Mouse (Mus musculus) liver (tissue): ENCODE results near the gene Podxl.

ENCODE experiments used
- DNase-seq: peaks from one replicate; pipeline ENCODE4 v3.0.0-alpha.2; 2020; ENCODE audit warnings: mixed read lengths

The Podxl gene

DNA sequence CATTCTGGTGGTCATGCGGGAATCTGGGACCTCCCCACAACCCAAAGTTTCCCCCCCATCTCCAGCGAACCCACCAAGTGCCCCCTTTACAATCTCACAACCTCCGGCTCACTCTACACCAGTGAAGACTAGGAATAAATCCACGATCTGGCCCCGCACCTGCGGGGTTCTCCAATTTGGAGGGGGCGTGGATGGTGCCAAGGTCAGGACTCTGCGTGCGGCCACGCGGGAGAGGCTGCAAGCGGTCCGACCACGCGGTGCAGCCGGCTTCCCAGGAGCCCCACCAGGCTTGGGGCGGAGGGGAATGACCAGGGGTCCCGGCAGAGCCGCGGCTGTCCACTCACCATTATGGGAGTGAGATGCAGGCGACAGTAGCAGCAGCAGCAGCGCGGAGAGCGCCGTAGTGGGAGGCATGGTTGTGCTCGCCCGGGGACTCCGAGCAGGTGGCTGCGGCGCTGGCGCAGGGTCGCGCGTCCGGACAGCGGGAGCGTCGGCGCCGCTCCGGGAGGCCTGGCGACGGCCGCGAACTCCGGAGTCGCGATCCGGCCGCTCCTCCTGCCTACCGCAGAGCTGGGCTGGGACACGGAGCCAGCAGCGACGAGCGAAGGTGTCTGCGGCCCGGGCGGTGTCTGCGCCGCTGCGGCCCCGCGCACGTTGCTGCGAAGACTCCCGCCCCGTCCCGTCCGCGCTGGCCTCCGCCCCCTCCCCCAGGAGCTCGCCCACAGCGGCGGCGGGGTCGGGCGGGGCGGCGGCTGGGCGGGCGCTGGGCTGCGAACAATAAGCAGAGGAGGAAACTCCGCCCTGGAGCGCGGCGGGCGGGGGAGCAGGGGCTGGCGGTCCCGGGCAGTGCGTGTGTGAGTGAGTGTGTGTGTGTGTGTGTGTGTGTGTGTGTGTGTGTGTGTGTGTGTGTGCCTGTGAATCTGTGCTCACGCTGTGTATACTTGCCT lies at the start of gene Podxl:
TSS of gene Podxl (minus strand) at position 747 of the 947 bp plus-strand sequence.
- peak; percentile 89 for DNase-seq

DNA sequence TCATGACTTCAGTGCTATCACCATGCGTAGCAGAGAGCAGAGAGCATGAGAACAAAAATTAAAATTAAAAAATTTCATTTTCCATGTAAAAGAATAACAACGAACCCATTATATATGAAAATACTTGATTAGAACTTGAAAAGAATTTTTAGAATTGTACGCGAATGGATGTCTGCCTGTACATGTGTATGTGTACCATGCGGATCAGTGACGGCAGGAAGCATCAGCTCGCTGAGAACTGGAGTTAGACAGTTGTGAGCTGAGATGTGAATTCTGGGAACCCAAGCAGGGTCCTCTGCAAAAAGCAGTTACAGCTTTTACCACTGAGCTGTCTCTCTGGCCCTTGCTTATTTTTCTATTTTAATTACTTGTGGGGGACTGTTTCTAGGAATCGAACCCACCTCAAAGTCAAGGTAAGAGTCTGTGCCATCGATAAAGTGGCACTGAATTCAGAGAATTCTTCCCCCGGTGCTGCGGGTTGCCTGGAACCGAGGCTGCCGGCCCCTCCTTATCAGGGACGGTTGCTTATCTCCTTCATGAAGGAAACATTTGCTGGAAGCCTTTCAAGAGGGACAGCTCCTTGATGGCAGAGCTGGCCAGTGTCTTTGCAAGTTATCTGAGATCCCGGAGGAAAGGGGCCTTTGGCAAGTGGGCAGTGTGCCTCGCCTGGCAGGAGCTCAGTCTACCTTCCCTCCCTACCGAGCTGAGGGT lies 48.9 kb upstream of the Podxl start:
- DNase-seq: peak; percentile 89

DNA sequence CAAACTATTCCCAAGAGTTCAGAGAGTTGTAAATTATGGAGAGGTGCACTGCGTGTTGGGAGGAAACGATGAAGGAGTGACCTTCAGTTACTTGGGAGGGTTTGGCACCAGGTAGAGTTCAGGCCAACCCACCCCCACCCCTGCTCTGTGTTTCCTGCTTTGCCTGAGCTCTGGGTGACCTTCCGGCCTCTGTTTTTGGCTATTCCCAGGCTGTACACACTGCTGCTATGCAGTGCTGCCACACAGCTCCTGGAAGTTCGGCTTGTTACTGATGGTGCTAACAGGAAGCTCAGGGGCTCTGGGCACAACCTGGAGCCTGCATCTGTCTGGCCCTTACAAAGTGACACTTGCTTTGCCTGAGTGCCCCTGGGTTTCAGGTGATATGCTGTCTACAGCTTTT lies 42.6 kb upstream of the Podxl start:
- no peak for DNase-seq

DNA sequence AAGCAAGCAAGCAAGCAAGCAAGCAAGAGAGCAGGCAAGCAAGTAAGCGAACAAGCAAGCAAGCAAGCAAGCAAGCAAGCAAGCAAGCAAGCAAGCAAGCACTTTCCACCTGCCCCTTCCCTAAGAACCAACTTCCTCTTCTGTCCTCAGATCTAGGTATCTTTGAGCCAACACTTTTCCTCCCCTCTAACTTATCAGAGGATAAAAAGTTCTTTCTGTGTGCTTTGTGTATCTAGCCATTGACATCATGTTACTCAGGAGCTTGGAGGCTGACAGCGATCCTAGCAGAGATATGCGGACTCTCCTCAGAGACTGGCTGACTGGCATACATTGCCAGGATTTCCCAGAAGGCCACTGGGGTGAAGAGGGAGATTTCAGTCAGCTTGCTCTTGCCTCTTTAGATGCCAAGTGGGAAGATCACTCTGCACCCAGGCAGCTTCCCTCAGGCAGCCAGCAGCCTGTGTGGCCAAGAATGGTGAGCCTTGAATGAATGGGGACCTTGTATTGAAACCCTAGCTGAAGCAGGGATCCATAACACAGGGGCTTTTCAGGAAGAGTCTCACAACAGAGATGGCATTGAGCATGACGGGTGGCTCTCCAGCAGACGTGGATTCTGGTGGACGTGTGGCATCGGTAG lies 41.0 kb upstream of the Podxl start:
- no peak for DNase-seq

DNA sequence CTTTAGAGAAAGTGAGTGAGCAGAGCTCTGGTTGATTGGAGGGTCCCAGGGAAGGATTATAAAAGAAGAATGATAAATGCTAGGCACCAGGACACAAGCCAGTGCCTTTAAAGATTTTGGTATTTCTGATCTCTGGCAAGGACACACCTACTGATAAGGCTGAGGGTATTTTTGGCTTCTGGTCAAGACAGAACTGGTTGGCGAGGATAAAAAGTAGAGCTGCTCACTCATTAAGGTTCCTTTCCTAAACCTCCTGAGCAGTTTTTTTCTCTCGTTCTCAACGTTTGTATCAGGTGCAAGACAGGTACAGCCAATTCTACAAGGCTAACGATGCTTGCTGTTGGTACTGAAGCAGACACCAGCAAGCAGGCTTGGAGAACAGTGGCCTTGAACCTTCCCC lies 38.7 kb upstream of the Podxl start:
- no peak for DNase-seq

DNA sequence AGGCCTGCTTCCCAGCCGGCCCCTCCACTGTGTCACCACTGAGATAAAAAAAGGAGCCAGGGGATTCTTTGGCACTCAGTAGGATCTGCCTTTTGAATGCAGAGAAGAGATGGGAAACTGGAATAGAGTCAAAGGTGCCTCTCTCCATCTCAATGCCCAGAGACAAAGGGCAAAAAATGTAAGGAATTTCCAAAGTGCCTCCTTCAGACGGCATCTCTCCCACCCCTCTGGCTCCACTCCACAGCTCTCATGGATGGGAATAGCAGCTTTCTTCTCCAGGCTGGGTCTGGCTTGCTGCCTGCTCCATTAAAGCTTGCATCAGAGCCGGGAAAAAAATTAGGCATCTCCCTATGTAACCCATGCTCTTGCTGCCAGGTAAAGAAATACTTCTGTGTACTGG lies 37.4 kb upstream of the Podxl start:
- no peak for DNase-seq

DNA sequence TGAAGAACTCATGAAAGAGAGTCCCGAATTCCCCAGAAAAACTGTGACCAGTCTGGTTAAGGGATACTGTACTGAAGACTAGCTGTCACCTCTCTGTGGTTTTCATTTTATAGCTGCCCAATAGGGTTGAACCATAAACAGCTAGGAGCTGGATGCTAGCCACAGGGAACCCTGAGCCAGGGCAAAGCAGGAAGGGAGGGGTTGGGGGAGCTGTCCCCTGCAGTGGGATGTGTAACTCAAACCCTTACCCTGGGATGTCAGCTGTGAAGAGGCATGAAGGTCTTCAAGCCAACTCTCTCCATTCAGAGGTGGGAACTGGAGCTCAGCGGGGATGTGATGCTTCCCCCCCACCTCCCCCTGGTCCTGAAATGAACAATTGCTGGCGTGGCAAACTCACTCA lies 36.1 kb upstream of the Podxl start:
- no peak for DNase-seq

DNA sequence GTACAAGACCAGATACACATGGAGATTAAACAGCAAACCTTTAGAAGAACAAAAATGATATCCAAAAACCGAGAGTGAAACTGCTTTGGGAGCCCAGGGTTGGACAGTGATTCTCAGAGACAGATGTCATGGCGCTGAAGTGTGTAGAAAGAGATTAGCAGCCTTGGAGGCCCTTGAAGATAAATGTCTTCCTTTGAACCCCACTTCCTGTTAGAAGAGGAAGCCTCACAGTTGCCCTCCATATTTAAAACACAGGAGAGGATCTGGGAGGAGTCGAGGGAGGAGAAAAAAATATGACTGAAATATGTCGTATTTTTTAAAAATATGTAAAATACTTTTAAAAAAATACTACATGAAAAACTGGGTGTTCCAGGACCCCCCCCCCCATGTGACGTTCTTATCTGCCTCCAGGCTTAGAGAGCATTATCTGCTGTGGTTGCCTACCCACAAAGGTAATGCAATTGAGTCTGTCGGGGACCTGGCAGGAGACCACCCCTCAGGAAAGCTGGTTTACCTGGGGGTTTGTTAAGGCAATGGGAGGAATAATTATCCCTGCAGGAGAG lies 34.6 kb upstream of the Podxl start:
- DNase-seq: no peak

DNA sequence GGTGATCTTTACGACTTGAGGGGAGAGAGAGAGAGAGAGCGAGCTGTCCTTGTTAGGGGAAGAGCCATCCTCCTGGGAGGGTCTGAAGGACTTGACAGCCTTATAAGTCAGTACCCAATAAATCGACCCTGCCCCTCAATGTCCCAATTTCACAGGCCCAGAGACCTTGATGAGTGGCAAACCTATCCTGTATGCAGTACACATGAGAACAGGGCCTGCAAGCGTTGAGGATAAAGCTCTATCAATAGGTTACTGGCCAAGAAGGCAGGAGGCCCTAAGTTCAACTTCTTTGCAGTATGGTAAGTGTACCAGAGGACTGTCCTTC lies 33.3 kb upstream of the Podxl start:
- no peak for DNase-seq

DNA sequence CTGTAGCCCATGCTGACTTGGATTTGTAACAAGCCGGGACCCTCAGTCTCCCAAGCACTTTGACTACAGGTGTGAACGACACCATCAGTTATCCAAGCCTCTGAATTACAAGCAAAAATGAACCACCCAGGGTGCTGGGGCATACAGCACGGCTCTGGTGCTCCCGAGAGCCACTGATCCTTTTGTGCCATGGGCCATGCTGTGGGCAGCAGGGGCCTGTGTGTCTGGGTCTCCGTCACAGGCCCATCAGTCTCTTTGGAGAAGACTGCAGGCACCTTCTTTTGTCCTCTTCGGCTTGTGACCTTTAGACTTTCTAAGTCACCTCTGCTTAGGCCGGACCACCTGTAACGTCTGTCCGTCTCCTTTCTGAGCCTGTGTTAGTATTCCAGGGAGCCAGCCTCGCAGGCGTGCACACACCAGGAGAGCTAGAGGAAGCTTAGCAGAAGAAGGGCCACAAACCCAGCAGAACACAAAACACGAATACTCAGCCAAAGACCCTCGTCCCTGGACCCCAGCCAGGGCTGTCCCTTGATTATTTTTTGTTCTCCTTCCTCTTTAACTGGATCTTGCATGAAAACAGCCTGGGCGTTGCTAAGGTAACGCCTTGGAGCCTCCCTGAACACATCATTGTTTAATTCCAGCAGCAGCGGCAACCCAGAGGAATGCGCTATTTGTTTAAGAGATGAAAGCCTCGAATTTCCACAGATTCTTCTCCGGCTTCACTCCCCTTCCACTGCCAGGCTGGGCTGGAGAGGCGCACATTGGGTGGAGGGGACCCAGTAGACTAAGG lies 32.8 kb upstream of the Podxl start:
- no peak for DNase-seq

DNA sequence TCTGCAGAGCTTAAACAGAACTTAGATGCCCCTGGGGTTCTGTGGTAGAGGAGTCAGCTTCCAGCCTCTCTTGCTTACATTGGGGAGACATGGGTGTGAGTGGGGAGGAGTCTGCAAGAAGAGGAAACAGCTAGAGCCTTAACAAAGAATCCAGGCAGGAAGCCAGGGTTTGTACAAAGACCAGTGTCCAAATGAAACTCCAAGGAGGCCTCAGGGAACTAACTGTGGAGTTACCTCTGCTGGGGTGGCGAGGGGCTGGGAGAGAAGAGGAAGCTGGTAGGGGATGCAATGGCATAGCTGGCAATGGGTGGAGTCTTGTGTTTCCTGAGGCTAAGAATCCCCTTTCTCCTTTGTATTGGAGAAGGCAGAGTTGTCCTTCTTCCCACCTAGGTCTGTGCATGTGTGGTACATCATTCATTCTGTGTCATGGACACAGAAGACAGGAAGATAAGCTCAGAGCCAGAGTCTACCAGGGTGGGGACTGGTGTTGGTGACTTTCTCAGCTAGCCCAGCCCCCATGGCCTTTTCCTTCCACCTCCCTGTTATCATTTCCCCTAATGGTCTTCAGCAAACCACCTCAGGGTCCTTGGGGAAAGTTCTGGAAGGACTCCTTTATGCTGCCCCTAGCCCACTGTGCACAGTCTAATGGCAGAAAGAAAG lies 28.9 kb upstream of the Podxl start:
- peak; percentile 71 for DNase-seq

DNA sequence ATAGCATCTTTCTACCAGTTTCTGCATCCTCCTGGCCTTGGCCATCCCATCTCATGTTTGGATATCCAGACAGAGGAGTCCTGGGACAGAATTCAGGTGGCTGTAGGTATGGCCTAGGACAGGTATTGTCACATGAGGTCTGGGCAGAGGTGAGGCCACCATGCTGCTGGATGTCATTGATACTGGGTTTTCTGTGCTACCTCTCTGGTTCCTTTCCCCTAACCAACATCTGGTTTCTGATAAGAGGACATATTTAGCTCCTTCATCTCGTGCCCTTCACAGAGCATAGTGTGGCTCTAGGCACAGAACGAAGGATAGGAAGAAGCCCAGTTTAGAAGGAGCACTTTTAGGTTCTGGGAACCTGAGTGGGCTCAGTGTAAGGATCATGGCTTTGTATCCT lies 28.3 kb upstream of the Podxl start:
- peak; percentile 51 for DNase-seq

DNA sequence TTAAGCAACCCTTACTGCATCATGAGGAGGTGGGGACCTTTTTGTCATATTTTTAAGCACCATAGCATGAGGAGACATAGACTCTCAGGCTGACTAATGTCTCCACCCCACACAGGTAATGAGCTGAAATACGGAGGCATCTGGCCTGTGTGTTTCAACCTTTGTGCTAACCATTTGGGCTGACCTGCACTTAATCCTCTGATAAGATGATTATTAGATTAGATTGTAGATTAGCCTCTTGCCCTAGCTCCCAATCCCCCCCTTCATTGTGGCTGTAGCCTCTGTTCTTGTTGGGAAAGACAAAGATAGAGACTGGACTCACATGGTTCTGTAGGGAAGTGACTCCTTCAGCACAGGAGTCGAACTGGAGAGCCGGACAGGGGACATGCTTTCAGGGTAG lies 27.9 kb upstream of the Podxl start:
- no peak for DNase-seq

DNA sequence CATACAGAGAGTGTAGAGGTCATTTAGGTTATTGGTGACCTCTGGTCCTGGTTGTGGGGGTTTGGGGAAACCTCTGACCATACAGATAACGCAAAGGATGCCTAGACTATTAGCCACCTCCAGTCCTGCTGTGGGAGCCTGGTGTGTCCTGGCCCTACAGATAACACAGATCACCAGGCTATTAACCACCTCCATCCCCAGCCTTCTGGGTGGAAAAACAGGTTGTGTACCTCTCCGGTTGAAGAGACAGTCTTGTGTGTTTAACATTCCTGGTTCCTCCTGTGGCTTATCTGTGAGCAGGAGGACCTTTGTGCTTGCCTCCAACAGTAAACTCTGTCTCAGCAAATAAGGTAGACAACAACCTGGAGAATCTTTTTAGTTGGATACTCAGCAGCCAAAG lies 27.0 kb upstream of the Podxl start:
- DNase-seq: peak; percentile 69

DNA sequence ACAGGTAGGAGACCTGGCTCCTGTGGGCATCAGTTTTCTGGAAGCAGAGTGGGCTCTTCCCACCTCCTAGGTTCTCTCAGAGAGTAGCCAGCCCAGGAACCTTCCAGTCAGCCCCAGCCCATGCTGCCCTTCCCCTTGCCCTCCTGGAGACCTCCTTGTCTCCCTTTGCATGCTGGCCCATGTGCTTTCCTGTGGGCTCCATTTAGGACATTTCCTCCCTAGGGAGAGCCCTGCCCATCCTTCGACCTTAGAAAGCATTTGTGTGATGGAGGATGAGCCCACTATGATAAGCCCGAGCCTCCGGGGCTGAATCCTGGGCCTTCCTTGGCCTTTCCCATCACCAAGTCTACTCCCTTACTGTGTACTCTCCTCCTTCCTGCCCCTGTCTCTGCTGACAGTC lies 25.5 kb upstream of the Podxl start:
- DNase-seq: no peak

DNA sequence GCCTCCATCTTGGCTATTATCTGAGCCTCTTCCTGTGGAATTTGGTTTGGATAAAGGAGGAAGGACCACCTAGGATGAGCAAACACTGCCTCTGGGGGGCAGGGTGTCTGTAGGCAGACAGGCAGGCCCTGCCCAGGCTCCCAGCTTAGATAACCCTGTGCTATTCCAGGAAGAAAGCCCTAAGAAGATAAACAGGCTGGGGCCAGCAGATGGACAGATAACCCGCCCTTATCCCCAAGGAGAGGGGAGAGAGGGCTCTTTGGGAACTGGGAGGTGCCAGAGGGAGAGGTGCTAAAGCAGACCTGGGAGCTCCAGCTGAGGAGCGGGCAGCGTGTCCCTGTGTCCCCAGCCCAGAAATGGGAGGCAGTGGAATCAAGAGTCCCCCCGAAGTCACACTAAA lies 23.9 kb upstream of the Podxl start:
- DNase-seq: peak; percentile 87

DNA sequence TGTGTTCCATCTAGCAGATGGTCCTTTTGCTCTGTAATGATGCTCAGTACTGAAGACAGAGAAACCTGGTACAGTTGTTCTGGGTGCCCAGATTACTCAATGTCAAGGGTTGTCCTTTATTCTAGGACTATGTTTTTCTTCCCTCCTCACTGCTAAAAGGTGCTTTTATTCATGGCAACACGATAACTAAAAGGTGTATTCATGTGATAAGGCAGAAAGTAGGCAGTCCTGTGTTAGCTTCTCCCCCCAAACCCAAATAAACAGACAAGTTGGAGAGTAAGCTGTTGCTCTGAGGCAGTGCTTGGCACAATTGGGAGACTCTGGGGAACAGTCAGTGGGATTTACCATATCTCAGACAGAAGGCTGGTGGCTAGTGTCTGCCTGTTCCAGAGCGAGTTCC lies 22.3 kb upstream of the Podxl start:
- no peak for DNase-seq

DNA sequence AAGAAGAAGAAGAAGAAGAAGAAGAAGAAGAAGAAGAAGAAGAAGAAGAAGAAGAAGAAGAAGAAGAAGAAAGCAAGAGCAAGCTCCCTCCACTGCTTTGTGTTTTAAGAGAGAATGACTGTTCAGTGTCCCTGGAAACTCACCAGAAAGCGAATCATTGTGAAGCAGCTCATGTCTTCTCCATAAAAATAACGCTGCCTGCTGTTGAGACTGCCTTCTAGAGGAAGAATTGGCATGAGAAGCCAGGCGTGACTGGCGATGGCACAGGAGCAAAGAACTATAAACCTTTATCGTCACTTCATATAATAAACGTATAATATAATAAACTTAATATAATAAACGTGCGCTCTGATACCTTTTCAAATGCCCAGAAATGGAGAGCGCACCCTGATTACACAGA lies 12.4 kb upstream of the Podxl start:
- no peak for DNase-seq

DNA sequence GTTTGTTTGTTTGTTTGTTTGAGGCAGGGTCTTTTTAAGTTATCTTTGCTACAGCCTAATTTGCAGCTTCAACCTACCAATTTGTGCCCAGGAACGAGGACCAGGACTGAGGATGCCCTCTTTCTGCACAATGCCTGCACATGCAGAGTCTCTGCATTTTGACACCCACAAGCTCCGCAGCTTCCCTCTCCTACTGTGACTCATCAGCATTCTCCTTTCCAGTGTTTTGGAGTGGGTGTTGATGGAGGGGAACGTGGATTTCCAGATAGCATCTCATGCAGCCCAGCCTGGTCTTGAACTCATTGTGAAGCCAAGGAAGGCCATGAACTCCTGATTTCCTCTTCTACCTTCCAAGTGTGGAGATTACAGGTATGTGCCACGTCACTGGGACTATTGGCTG lies 11.3 kb upstream of the Podxl start:
- no peak for DNase-seq

DNA sequence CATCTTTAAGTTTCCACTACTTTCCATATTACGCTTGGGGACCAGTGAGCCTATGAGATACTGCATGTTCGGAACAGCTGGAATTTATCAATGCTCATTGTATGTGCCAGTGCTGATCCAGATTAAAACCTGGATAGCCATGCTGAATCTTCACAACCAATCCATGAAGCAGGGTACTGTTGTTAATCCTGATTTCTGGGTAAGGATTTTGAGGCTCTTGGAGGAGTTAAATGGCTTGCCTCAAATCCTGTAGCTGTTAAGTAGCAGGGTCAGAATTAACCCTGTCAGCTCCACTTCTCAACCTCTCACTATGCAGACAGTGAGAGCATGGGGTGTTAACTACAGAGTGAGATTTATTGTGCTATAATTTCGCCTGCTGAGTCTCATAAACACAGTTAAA lies 7.7 kb upstream of the Podxl start:
- no peak for DNase-seq

DNA sequence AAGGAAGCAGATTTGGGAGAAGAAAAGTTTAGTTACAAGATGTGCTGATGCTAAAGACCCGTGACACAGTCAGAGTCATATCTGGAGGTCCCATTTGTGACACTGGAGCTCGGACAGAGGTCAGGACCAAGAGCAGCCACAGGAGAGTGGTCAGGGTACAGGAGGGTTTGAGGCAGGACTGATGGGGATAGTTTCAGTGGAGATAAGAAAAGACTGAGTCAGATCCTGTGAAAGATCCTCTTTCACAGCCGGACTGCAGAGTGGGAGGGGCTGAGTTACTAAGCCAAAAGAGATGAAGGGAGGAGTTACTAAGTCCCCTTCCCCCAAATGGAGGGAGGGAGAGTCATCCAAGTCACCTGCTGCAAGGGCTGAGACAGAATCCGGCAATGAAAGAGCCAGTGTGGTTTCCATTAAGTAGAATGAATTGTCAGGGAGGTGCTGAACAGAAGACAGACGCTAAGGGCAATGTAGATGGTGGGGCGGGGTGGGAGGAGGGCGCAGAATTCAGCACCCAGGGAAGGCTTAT lies 4.4 kb upstream of the Podxl start:
- no peak for DNase-seq

DNA sequence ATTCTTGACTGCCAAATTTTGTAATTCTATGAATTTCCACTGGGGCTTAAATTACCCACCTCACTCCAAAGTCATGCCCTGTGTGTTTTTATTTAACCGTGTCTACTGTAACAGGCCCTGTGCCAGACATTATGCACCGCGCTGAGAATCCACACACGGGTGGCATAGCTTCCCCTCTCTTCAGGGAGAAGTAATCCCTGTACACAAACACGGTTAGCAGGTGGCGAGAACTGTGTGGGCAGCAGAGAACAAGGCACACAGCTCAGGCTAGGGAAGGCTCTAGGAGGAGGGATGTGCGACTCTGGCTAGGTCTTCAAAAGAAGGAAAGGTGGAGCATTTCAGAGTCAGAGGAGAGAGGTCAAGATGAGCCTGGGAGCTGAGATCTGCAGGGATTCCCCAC lies 3.4 kb upstream of the Podxl start:
- no peak for DNase-seq
